Mouse (Mus musculus) forebrain, embryonic 14.5 days (tissue): ENCODE measurements around the gene Bcan. TPM values are rescaled to one million over a fixed set of nuclear protein-coding genes. Genes with fewer than 3 reads are reported as not detected.

Experiments
- ATAC-seq: fragments of 200-750 bp; cut with Nextera tagmentation; 2 replicates; pipeline ENCODE4 v1.8.0; 2017; ENCODE audit warnings: mild to moderate bottlenecking, moderate library complexity
- DNase-seq: peaks from one replicate; pipeline ENCODE4 v3.0.0-alpha.2; 2015; ENCODE audit warnings: low spot score
- H3K27ac ChIP-seq: fragments of 300-500 bp; sonication (generic); 2 replicates; pipeline ENCODE4 v1.5.1; 2014; ENCODE audit warnings: low read depth, mild to moderate bottlenecking, control low read depth, low read length, moderate library complexity
- H3K27me3 ChIP-seq: fragments of 300-500 bp; sonication (generic); replicated peaks from 2 replicates; pipeline ENCODE4 v1.6.1; 2014; ENCODE audit warnings: low read length, control low read depth, mixed read lengths; ENCODE audit not compliant: control insufficient read depth, insufficient read depth
- H3K36me3 ChIP-seq: fragments of 300-500 bp; sonication (generic); 2 replicates; pipeline ENCODE4 v1.6.1; 2014; ENCODE audit warnings: low read length, control low read depth; ENCODE audit not compliant: control insufficient read depth, insufficient read depth
- H3K4me1 ChIP-seq: fragments of 300-500 bp; sonication (generic); 2 replicates; pipeline ENCODE4 v1.6.1; 2014; ENCODE audit warnings: antibody characterized with exemption, low read length, control low read depth; ENCODE audit not compliant: control insufficient read depth, insufficient read depth
- H3K4me2 ChIP-seq: fragments of 300-500 bp; sonication (generic); 2 replicates; pipeline ENCODE4 v1.6.1; 2014; ENCODE audit warnings: mild to moderate bottlenecking, control low read depth, low read length
- H3K4me3 ChIP-seq: fragments of 300-500 bp; sonication (generic); 2 replicates; pipeline ENCODE4 v1.5.1; 2014; ENCODE audit warnings: low read depth, low read length, control low read depth
- H3K9ac ChIP-seq: fragments of 300-500 bp; sonication (generic); 2 replicates; pipeline ENCODE4 v1.6.1; 2014; ENCODE audit warnings: mild to moderate bottlenecking, low read length, control low read depth, moderate library complexity
- H3K9me3 ChIP-seq: fragments of 300-500 bp; sonication (generic); replicated peaks from 2 replicates; pipeline ENCODE4 v1.6.1; 2016; ENCODE audit warnings: low read length, control low read depth, mixed read lengths; ENCODE audit not compliant: control insufficient read depth
- whole genome bisulfite sequencing: fragments of 180-500 bp; shearing (Covaris S2); extraction: QIAGEN DNeasy Blood & Tissue Kit; methylation state at CpG from one replicate; pipeline ENCODE4 v1.1.7; 2014; 5-methylcytosine and 5-hydroxymethylcytosine counted together
- polyA plus RNA-seq: library from polyadenylated mRNA; unstranded; fragments of >200 nt; fragmentation: Nextera tagmentation; extraction: Ambion mirVana; gene quantifications from 2 replicates; pipeline ENCODE4 v1.2.1, GENCODE M21; 2014

Bcan gene
- polyA plus RNA-seq, 1 experiment from 2014 or later, result 13.5 TPM

GRCm38 (mm10) chr3:87960586-87961191, 39.3 kb downstream of the Bcan start:
- peak overlapping the region; percentile 79 for H3K9ac ChIP-seq
- H3K9me3 ChIP-seq, result no peaks in the 10 kb centered on the region
- ATAC-seq, result peak; percentile 99
- WGBS, result under 1% methylated on average over 27 of the region's 27 CpGs
- no peaks in the 10 kb centered on the region for H3K36me3 ChIP-seq
- peak overlapping the region; percentile 40 for H3K4me3 ChIP-seq
- no peaks in the 10 kb centered on the region for H3K27me3 ChIP-seq
- H3K27ac ChIP-seq, result peak overlapping the region; percentile 95
- peak overlapping the region; percentile 76 for H3K4me2 ChIP-seq
- peak; percentile 98 for DNase-seq
- peaks cover 11% of the 10 kb centered on the region; the same call in 1 of the 2 replicates for H3K4me1 ChIP-seq

GRCm38 (mm10) chr3:87960191-87960585, 39.8 kb downstream of the Bcan start:
- DNase-seq (no peak), ATAC-seq (peak; percentile 5; the same call in 1 of the 2 replicates)
- Histone ChIP-seq H3K36me3 (no peaks in the 10 kb centered on the region), H3K27ac (peak overlapping the region; percentile 95), H3K4me2 (peak overlapping the region; percentile 76), H3K9ac (peak overlapping the region; percentile 79), H3K4me1 (peaks cover 11% of the 10 kb centered on the region; the same call in 1 of the 2 replicates), H3K9me3 (no peaks in the 10 kb centered on the region), H3K27me3 (no peaks in the 10 kb centered on the region), H3K4me3 (peak overlapping the region; percentile 40)
- 3% methylated on average over 10 of the region's 10 CpGs for WGBS

- WGBS, result 66% methylated on average over 7 of the region's 7 CpGs
- no peak for DNase-seq
- H3K27ac ChIP-seq, result peak overlapping the region; percentile 3; the same call in 1 of the 2 replicates
These were observed 40.7 kb downstream of the Bcan start for GRCm38 (mm10) chr3:87959371-87959770.

GRCm38 (mm10) chr3:87958967-87959366, 41.1 kb downstream of the Bcan start:
- H3K4me3 ChIP-seq, result no peak overlapping the region
- ATAC-seq, result no peak
- H3K27ac ChIP-seq, result 0 out of 2 replicates have a peak overlapping the region, but pooled peaks have one; percentile 3
- no peak overlapping the region for H3K4me2 ChIP-seq
- no peaks in the 10 kb centered on the region for H3K9me3 ChIP-seq
- no peaks in the 10 kb centered on the region for H3K36me3 ChIP-seq
- 39% methylated on average over 1 of the region's 1 CpGs for WGBS
- peaks cover 11% of the 10 kb centered on the region; the same call in 1 of the 2 replicates for H3K4me1 ChIP-seq
- no peaks in the 10 kb centered on the region for H3K27me3 ChIP-seq
- DNase-seq, result no peak
- no peak overlapping the region for H3K9ac ChIP-seq

More at GRCm38 (mm10) chr3:87959371-87959770, 40.7 kb downstream of the Bcan start:
- H3K4me3 ChIP-seq, result no peak overlapping the region
- no peaks in the 10 kb centered on the region for H3K36me3 ChIP-seq
- H3K4me1 ChIP-seq, result peaks cover 11% of the 10 kb centered on the region; the same call in 1 of the 2 replicates
- ATAC-seq, result no peak
- no peaks in the 10 kb centered on the region for H3K9me3 ChIP-seq
- no peaks in the 10 kb centered on the region for H3K27me3 ChIP-seq
- no peak overlapping the region for H3K4me2 ChIP-seq
- H3K9ac ChIP-seq, result no peak overlapping the region

GRCm38 (mm10) chr3:87958476-87958875, 41.6 kb downstream of the Bcan start:
- H3K4me1 ChIP-seq, result peaks cover 11% of the 10 kb centered on the region; the same call in 1 of the 2 replicates
- WGBS, result 40% methylated on average over 4 of the region's 4 CpGs
- no peak overlapping the region for H3K4me2 ChIP-seq
- H3K27me3 ChIP-seq, result no peaks in the 10 kb centered on the region
- no peak overlapping the region for H3K9ac ChIP-seq
- H3K4me3 ChIP-seq, result no peak overlapping the region
- H3K36me3 ChIP-seq, result no peaks in the 10 kb centered on the region
- no peaks in the 10 kb centered on the region for H3K9me3 ChIP-seq
- ATAC-seq (no peak), DNase-seq (no peak)
- no peak overlapping the region for H3K27ac ChIP-seq

GRCm38 (mm10) chr3:87958056-87958455, 42.0 kb downstream of the Bcan start:
- peaks cover 12% of the 10 kb centered on the region; the same call in 1 of the 2 replicates for H3K4me1 ChIP-seq
- no peaks in the 10 kb centered on the region for H3K27me3 ChIP-seq
- 8% methylated on average over 1 of the region's 1 CpGs for WGBS
- no peaks in the 10 kb centered on the region for H3K9me3 ChIP-seq
- DNase-seq (no peak), ATAC-seq (no peak)
- H3K4me3 ChIP-seq, result no peak overlapping the region
- no peak overlapping the region for H3K4me2 ChIP-seq
- no peak overlapping the region for H3K9ac ChIP-seq
- no peaks in the 10 kb centered on the region for H3K36me3 ChIP-seq
- H3K27ac ChIP-seq, result no peak overlapping the region

- no peaks in the 10 kb centered on the region for H3K9me3 ChIP-seq
- H3K27ac ChIP-seq, result no peak overlapping the region; the same call in 1 of the 2 replicates
- 0 out of 2 replicates have a peak, but pooled peaks cover under 1% of the 10 kb centered on the region for H3K27me3 ChIP-seq
- no peaks in the 10 kb centered on the region for H3K36me3 ChIP-seq
- peak; percentile 41 for DNase-seq
- peak overlapping the region; percentile 17 for H3K4me2 ChIP-seq
- peak; percentile 47 for ATAC-seq
- WGBS, result 5% methylated on average over 5 of the region's 5 CpGs
- H3K4me1 ChIP-seq, result peaks cover 31% of the 10 kb centered on the region
- no peak overlapping the region for H3K4me3 ChIP-seq
- H3K9ac ChIP-seq, result 0 out of 2 replicates have a peak overlapping the region, but pooled peaks have one; percentile 29
These were observed 47.6 kb downstream of the Bcan start for GRCm38 (mm10) chr3:87952440-87952839.

GRCm38 (mm10) chr3:87951946-87952345, 48.1 kb downstream of the Bcan start:
- H3K4me1 ChIP-seq, result peaks cover 36% of the 10 kb centered on the region

More at GRCm38 (mm10) chr3:87951946-87952345, 48.1 kb downstream of the Bcan start:
- DNase-seq (no peak), ATAC-seq (no peak)
- H3K36me3 ChIP-seq, result no peaks in the 10 kb centered on the region
- 0 out of 2 replicates have a peak, but pooled peaks cover 3% of the 10 kb centered on the region for H3K27me3 ChIP-seq
- peak overlapping the region; percentile 17; the same call in 1 of the 2 replicates for H3K4me2 ChIP-seq
- H3K4me3 ChIP-seq, result no peak overlapping the region
- H3K27ac ChIP-seq, result no peak overlapping the region
- 0 out of 2 replicates have a peak overlapping the region, but pooled peaks have one; percentile 29 for H3K9ac ChIP-seq
- 25% methylated on average over 12 of the region's 12 CpGs for WGBS
- no peaks in the 10 kb centered on the region for H3K9me3 ChIP-seq
